ENCODE assay signal across 33 mouse cellular contexts in genomic region chr8:119386988-119387387, GRCm38 (mm10). TPM values are rescaled to one million over a fixed set of nuclear protein-coding genes. Genes with fewer than 3 reads are reported as not detected.
"Had no signal": no experiment of that assay in that cellular context is flagged by ENCODE, and none has a peak within 500 bp of the region (broad histone marks: within the 10 kb centered on the region; RNA-seq: fewer than 3 reads in every experiment).

No protein-coding gene starts in this region.

- H3K27ac ChIP-seq: limb, embryonic 10.5 days; limb, embryonic 12.5 days; limb, embryonic 13.5 days; limb, embryonic 15.5 days; liver, embryonic 12.5 days; liver, embryonic 13.5 days; liver, embryonic 14.5 days; liver, embryonic 15.5 days; lung, embryonic 15.5 days; macrophage; midbrain, embryonic 10.5 days; midbrain, embryonic 12.5 days; midbrain, embryonic 13.5 days; midbrain, embryonic 15.5 days; neural tube, embryonic 12.5 days had no signal

- H3K4me1 ChIP-seq: limb, embryonic 10.5 days; limb, embryonic 12.5 days; limb, embryonic 13.5 days; limb, embryonic 15.5 days; liver, embryonic 12.5 days; liver, embryonic 13.5 days; liver, embryonic 15.5 days; lung, embryonic 15.5 days; midbrain, embryonic 10.5 days; midbrain, embryonic 12.5 days; midbrain, embryonic 13.5 days; midbrain, embryonic 15.5 days; neural tube, embryonic 12.5 days had no signal

- H3K27me3 ChIP-seq: liver, embryonic 12.5 days; liver, embryonic 15.5 days; lung, embryonic 15.5 days; midbrain, embryonic 15.5 days; neural tube, embryonic 12.5 days had no signal

- H3K9me3 ChIP-seq: limb, embryonic 10.5 days; limb, embryonic 13.5 days; limb, embryonic 15.5 days; liver, embryonic 12.5 days; liver, embryonic 13.5 days; liver, embryonic 15.5 days; lung, embryonic 15.5 days; megakaryocyte, embryonic 14.5 days; midbrain, embryonic 10.5 days; midbrain, embryonic 12.5 days; midbrain, embryonic 13.5 days; midbrain, embryonic 15.5 days; neural tube, embryonic 12.5 days had no signal

- DNase-seq: left cerebral cortex, postnatal 4 days; liver; liver, embryonic 13.5 days; liver, postnatal 0 days; lung, adult 18-20 months; lung, adult 2 months; lung, embryonic 14.5 days; lung, postnatal 10 days; lung, postnatal 36 days; lung, postnatal 4 days; midbrain, embryonic 14.5 days had no signal

- H3K9ac ChIP-seq: limb, embryonic 12.5 days; limb, embryonic 13.5 days; limb, embryonic 15.5 days; liver, embryonic 12.5 days; liver, embryonic 13.5 days; liver, embryonic 14.5 days; liver, embryonic 15.5 days; liver, postnatal 0 days; lung, embryonic 14.5 days; lung, embryonic 15.5 days; midbrain, embryonic 12.5 days; midbrain, embryonic 13.5 days; midbrain, embryonic 15.5 days; neural tube, embryonic 12.5 days had no signal

- H3K36me3 ChIP-seq: limb, embryonic 10.5 days; limb, embryonic 12.5 days; limb, embryonic 13.5 days; limb, embryonic 15.5 days; liver, embryonic 12.5 days; liver, embryonic 13.5 days; liver, embryonic 15.5 days; lung, embryonic 15.5 days; midbrain, embryonic 10.5 days; midbrain, embryonic 12.5 days; midbrain, embryonic 13.5 days; midbrain, embryonic 15.5 days; neural tube, embryonic 12.5 days had no signal

- H3K4me3 ChIP-seq: limb, embryonic 10.5 days; limb, embryonic 12.5 days; limb, embryonic 13.5 days; limb, embryonic 15.5 days; liver, embryonic 12.5 days; liver, embryonic 13.5 days; liver, embryonic 15.5 days; lung, embryonic 15.5 days; megakaryocyte, embryonic 14.5 days; midbrain, embryonic 10.5 days; midbrain, embryonic 12.5 days; midbrain, embryonic 13.5 days; midbrain, embryonic 15.5 days; myocyte; neural tube, embryonic 12.5 days had no signal

RNA-seq across cellular contexts. Expression of gene Osgin1, which starts 46.9 kb away (rescaled TPM):
- total RNA-seq: megakaryocyte-erythroid progenitor cell, adult 5-6 weeks; midbrain, postnatal 0 days had no signal
- polyA plus RNA-seq: midbrain, embryonic 14.5 days had no signal

RNA-seq across cellular contexts. Expression of gene Necab2, which starts 59.5 kb away (rescaled TPM):
- total RNA-seq: liver, adult 2 months; megakaryocyte progenitor cell, adult 5-6 weeks; megakaryocyte, adult 5-6 weeks; megakaryocyte-erythroid progenitor cell, adult 5-6 weeks; monocyte, adult 5-6 weeks had no signal
- polyA plus RNA-seq: liver, embryonic 15.5 days; liver, postnatal 0 days; macrophage; myocyte had no signal
